In genomic region chr9:108567931-108568419, GRCm38 (mm10) we compare ENCODE assay signal across 8 mouse cellular contexts. TPM values are rescaled to one million over a fixed set of nuclear protein-coding genes. Genes with fewer than 3 reads are reported as not detected.
DNase-seq lines count a peak whose midpoint lies in the region; ATAC-seq and TF ChIP-seq lines count a peak whose summit lies in the region.

No protein-coding gene starts in this region.

- no peaks in the 10 kb centered on the region for H3K9me3 ChIP-seq in heart, postnatal 0 days (replicated peaks; ENCODE audit: control insufficient read depth, low read length)
- H3K9me3 ChIP-seq in midbrain, postnatal 0 days (ENCODE audit: low read length), result no peaks in the 10 kb centered on the region

- WGBS in bone marrow, adult 2 months, result 4% methylated on average over 18 of the region's 18 CpGs
- 9% methylated on average over 18 of the region's 18 CpGs for WGBS in heart, postnatal 0 days
- WGBS in midbrain, postnatal 0 days, result 8% methylated on average over 18 of the region's 18 CpGs

- H3K4me2 ChIP-seq in heart, postnatal 0 days (ENCODE audit: low read depth, low read length), result peak overlapping the region; percentile 98
- H3K4me2 ChIP-seq in midbrain, postnatal 0 days (ENCODE audit: low read depth, low read length, poor library complexity, severe bottlenecking), result peak overlapping the region; percentile 99

- peaks cover 10% of the 10 kb centered on the region; the same call in 1 of the 2 replicates for H3K4me1 ChIP-seq in bone marrow, adult 2 months (ENCODE audit: control insufficient read depth, insufficient read depth, low read length)
- H3K4me1 ChIP-seq in heart, postnatal 0 days (ENCODE audit: control insufficient read depth, insufficient read depth), result peaks cover 34% of the 10 kb centered on the region
- H3K4me1 ChIP-seq in midbrain, postnatal 0 days (ENCODE audit: insufficient read depth, low read length), result peaks cover 15% of the 10 kb centered on the region; the same call in 1 of the 2 replicates

- H3K27ac ChIP-seq in bone marrow, adult 2 months (ENCODE audit: control insufficient read depth, insufficient read depth, low read depth, low read length, poor library complexity), result peak overlapping the region; percentile 94
- peak overlapping the region; percentile 95 for H3K27ac ChIP-seq in heart, postnatal 0 days (ENCODE audit: low read depth)
- peak overlapping the region; percentile 98 for H3K27ac ChIP-seq in midbrain, postnatal 0 days (ENCODE audit: low read depth, low read length)

- peak overlapping the region; percentile 75 for H3K9ac ChIP-seq in heart, postnatal 0 days (replicated peaks; ENCODE audit: low read depth, low read length)
- peak overlapping the region; percentile 79 for H3K9ac ChIP-seq in midbrain, postnatal 0 days (replicated peaks; ENCODE audit: low read length, poor library complexity, severe bottlenecking)

- no peak for TF ChIP-seq EP300 in heart, postnatal 0 days (IDR thresholded peaks at IDR 0.05; ENCODE audit: low read depth)

- H3K27me3 ChIP-seq in heart, postnatal 0 days (ENCODE audit: control insufficient read depth, insufficient read depth, low read length), result no peaks in the 10 kb centered on the region
- no peaks in the 10 kb centered on the region for H3K27me3 ChIP-seq in midbrain, postnatal 0 days (ENCODE audit: insufficient read depth, low read length)

- intact Hi-C loops in heart, postnatal 25 days (cut with DNase I), result no loop called here

- no peak for TF ChIP-seq CTCF in bone marrow, adult 2 months (IDR thresholded peaks at IDR 0.05; ENCODE audit: control insufficient read depth, insufficient read depth, low read length)
- TF ChIP-seq CTCF in heart, postnatal 0 days (IDR thresholded peaks at IDR 0.05; ENCODE audit: low read depth), result no peak
- no peak for TF ChIP-seq CTCF in midbrain, postnatal 0 days (IDR thresholded peaks at IDR 0.05)

- no peak for TF ChIP-seq POLR2A in bone marrow, adult 2 months (IDR thresholded peaks at IDR 0.05; ENCODE audit: borderline replicate concordance, control insufficient read depth, low read depth, low read length)

- peaks cover 50% of the 10 kb centered on the region for H3K36me3 ChIP-seq in heart, postnatal 0 days (replicated peaks; ENCODE audit: control insufficient read depth, insufficient read depth, low read length)
- peaks cover 42% of the 10 kb centered on the region for H3K36me3 ChIP-seq in midbrain, postnatal 0 days (ENCODE audit: insufficient read depth, low read length)

- peak; percentile 98 for DNase-seq in heart, adult 11 months
- no peak for DNase-seq in heart, postnatal 25 days (ENCODE audit: low spot score)
- no peak for DNase-seq in heart, postnatal 0 days (ENCODE audit: low spot score)
- DNase-seq in liver, result peak; percentile 50
- no peak for DNase-seq in midbrain, postnatal 0 days (ENCODE audit: low spot score)
- DNase-seq in ovary, adult 18-20 months (ENCODE audit: low spot score), result no peak

- peak overlapping the region; percentile 98 for H3K4me3 ChIP-seq in bone marrow, adult 2 months (replicated peaks; ENCODE audit: control insufficient read depth, low read depth, low read length)
- H3K4me3 ChIP-seq in heart, postnatal 0 days (ENCODE audit: low read depth, low read length), result peak overlapping the region; percentile 76
- peak overlapping the region; percentile 70 for H3K4me3 ChIP-seq in midbrain, postnatal 0 days (ENCODE audit: low read depth, low read length)

- ATAC-seq in heart, postnatal 0 days (ENCODE audit: insufficient read depth, low read depth), result no peak
- ATAC-seq in midbrain, postnatal 0 days (ENCODE audit: low FRiP score), result no peak
- no peak for ATAC-seq in megakaryocyte-erythroid progenitor cell, adult 5-6 weeks (replicated peaks; ENCODE audit: low FRiP score, low TSS enrichment, poor library complexity, severe bottlenecking)

RNA-seq across cellular contexts. Expression of gene Ndufaf3, which starts 0.7 kb away (rescaled TPM):
- 10 to 100 TPM; 70.6 to 77.9 TPM for total RNA-seq in heart, postnatal 25 days (2021)
- 14.7 and 23.0 TPM in 2 replicates for polyA plus RNA-seq in bone marrow, adult 2 months (2011; ENCODE audit: insufficient read depth, insufficient read length, low replicate concordance, missing spikeins)
- 41.3 and 84.4 TPM in 2 replicates for total RNA-seq in heart, postnatal 0 days (2014; rRNA removed; ENCODE audit: low replicate concordance)
- polyA plus RNA-seq in heart, postnatal 0 days (2015; fragmentation: Nextera tagmentation; extraction: Ambion mirVana), result 82.6 and 86.1 TPM in 2 replicates
- 56.9 and 62.9 TPM in 2 replicates for total RNA-seq in midbrain, postnatal 0 days (2014; rRNA removed)
- 93.1 and 93.8 TPM in 2 replicates for polyA plus RNA-seq in midbrain, postnatal 0 days (2015; fragmentation: Nextera tagmentation; extraction: Ambion mirVana)
- total RNA-seq in megakaryocyte-erythroid progenitor cell, adult 5-6 weeks (2014; fragmentation: Nextera tagmentation), result 21.9 and 31.1 TPM in 2 replicates
- 14.1 and 28.7 TPM in 2 replicates for total RNA-seq in megakaryocyte-erythroid progenitor cell, adult 5-6 weeks (2017)

RNA-seq across cellular contexts. Expression of gene Dalrd3, which starts 1.7 kb away (rescaled TPM):
- total RNA-seq in heart, postnatal 25 days (2021), result 10 to 100 TPM; 21.0 to 21.3 TPM
- polyA plus RNA-seq in bone marrow, adult 2 months (2011; ENCODE audit: insufficient read depth, insufficient read length, low replicate concordance, missing spikeins), result 44.0 and 105 TPM in 2 replicates
- 54.0 and 71.1 TPM in 2 replicates for total RNA-seq in heart, postnatal 0 days (2014; rRNA removed; ENCODE audit: low replicate concordance)
- 38.3 and 39.6 TPM in 2 replicates for polyA plus RNA-seq in heart, postnatal 0 days (2015; fragmentation: Nextera tagmentation; extraction: Ambion mirVana)
- total RNA-seq in midbrain, postnatal 0 days (2014; rRNA removed), result 98.3 and 119 TPM in 2 replicates
- polyA plus RNA-seq in midbrain, postnatal 0 days (2015; fragmentation: Nextera tagmentation; extraction: Ambion mirVana), result 310 and 313 TPM in 2 replicates
- 119 and 182 TPM in 2 replicates for total RNA-seq in megakaryocyte-erythroid progenitor cell, adult 5-6 weeks (2014; fragmentation: Nextera tagmentation)
- total RNA-seq in megakaryocyte-erythroid progenitor cell, adult 5-6 weeks (2017), result 27.5 and 61.0 TPM in 2 replicates

RNA-seq across cellular contexts. Expression of gene Impdh2, which starts 7.9 kb away (rescaled TPM):
- 10 to 100 TPM; 47.5 to 47.6 TPM for total RNA-seq in heart, postnatal 25 days (2021)
- polyA plus RNA-seq in bone marrow, adult 2 months (2011; ENCODE audit: insufficient read depth, insufficient read length, low replicate concordance, missing spikeins), result 56.2 and 207 TPM in 2 replicates
- 69.2 and 87.5 TPM in 2 replicates for total RNA-seq in heart, postnatal 0 days (2014; rRNA removed; ENCODE audit: low replicate concordance)
- polyA plus RNA-seq in heart, postnatal 0 days (2015; fragmentation: Nextera tagmentation; extraction: Ambion mirVana), result 52.6 and 54.7 TPM in 2 replicates
- total RNA-seq in midbrain, postnatal 0 days (2014; rRNA removed), result 81.3 and 81.7 TPM in 2 replicates
- 93.7 and 96.6 TPM in 2 replicates for polyA plus RNA-seq in midbrain, postnatal 0 days (2015; fragmentation: Nextera tagmentation; extraction: Ambion mirVana)
- total RNA-seq in megakaryocyte-erythroid progenitor cell, adult 5-6 weeks (2014; fragmentation: Nextera tagmentation), result 430 and 507 TPM in 2 replicates
- total RNA-seq in megakaryocyte-erythroid progenitor cell, adult 5-6 weeks (2017), result 413 and 539 TPM in 2 replicates

RNA-seq across cellular contexts. Expression of gene Wdr6, which starts 10.6 kb away (rescaled TPM):
- 10 to 100 TPM; 14.3 to 16.1 TPM for total RNA-seq in heart, postnatal 25 days (2021)
- 5.8 and 7.9 TPM in 2 replicates for polyA plus RNA-seq in bone marrow, adult 2 months (2011; ENCODE audit: insufficient read depth, insufficient read length, low replicate concordance, missing spikeins)
- total RNA-seq in heart, postnatal 0 days (2014; rRNA removed; ENCODE audit: low replicate concordance), result 44.9 and 53.2 TPM in 2 replicates
- polyA plus RNA-seq in heart, postnatal 0 days (2015; fragmentation: Nextera tagmentation; extraction: Ambion mirVana), result 21.1 and 25.1 TPM in 2 replicates
- 610 and 628 TPM in 2 replicates for total RNA-seq in midbrain, postnatal 0 days (2014; rRNA removed)
- 378 and 391 TPM in 2 replicates for polyA plus RNA-seq in midbrain, postnatal 0 days (2015; fragmentation: Nextera tagmentation; extraction: Ambion mirVana)
- 33.2 and 34.7 TPM in 2 replicates for total RNA-seq in megakaryocyte-erythroid progenitor cell, adult 5-6 weeks (2014; fragmentation: Nextera tagmentation)
- 25.8 and 26.8 TPM in 2 replicates for total RNA-seq in megakaryocyte-erythroid progenitor cell, adult 5-6 weeks (2017)

RNA-seq across cellular contexts. Expression of gene P4htm, which starts 29.5 kb away (rescaled TPM):
- total RNA-seq in heart, postnatal 25 days (2021), result 10 to 100 TPM; 14.5 to 18.5 TPM
- polyA plus RNA-seq in bone marrow, adult 2 months (2011; ENCODE audit: insufficient read depth, insufficient read length, low replicate concordance, missing spikeins), result 1.4 TPM in 1 of 2 replicates, not detected in the other
- 18.7 and 37.8 TPM in 2 replicates for total RNA-seq in heart, postnatal 0 days (2014; rRNA removed; ENCODE audit: low replicate concordance)
- polyA plus RNA-seq in heart, postnatal 0 days (2015; fragmentation: Nextera tagmentation; extraction: Ambion mirVana), result 16.6 and 17.7 TPM in 2 replicates
- total RNA-seq in midbrain, postnatal 0 days (2014; rRNA removed), result 51.7 and 65.8 TPM in 2 replicates
- 48.7 and 53.5 TPM in 2 replicates for polyA plus RNA-seq in midbrain, postnatal 0 days (2015; fragmentation: Nextera tagmentation; extraction: Ambion mirVana)
- 2.6 and 3.2 TPM in 2 replicates for total RNA-seq in megakaryocyte-erythroid progenitor cell, adult 5-6 weeks (2014; fragmentation: Nextera tagmentation)
- total RNA-seq in megakaryocyte-erythroid progenitor cell, adult 5-6 weeks (2017), result 1.5 TPM in 1 of 2 replicates, not detected in the other

Comparison
In these comparisons a context has a peak if more than half of its experiments do, and no peak if none do; other contexts are left out.
1. DNase-seq: peak in heart, adult 11 months (single experiment) and liver (single experiment); none in heart, postnatal 25 days (single experiment), heart, postnatal 0 days (single experiment), midbrain, postnatal 0 days (single experiment) and ovary, adult 18-20 months (single experiment).
2. Peak in every context shown above with its lines, with median percentiles within 50 percentile points of each other: H3K27ac ChIP-seq and H3K4me3 ChIP-seq.